Mouse (Mus musculus): Measurements from ENCODE around the gene Chd2. TPM values are rescaled to one million over a fixed set of nuclear protein-coding genes. Genes with fewer than 3 reads are reported as not detected.
"Not testable (repeated sequence)": the region's sequence is repeated elsewhere in the genome, so short reads cannot be mapped to it uniquely, and the experiment has no call there.

The Chd2 gene
- polyA plus RNA-seq, 1 experiment from 2014 or later, result 22.1 TPM

DNA sequence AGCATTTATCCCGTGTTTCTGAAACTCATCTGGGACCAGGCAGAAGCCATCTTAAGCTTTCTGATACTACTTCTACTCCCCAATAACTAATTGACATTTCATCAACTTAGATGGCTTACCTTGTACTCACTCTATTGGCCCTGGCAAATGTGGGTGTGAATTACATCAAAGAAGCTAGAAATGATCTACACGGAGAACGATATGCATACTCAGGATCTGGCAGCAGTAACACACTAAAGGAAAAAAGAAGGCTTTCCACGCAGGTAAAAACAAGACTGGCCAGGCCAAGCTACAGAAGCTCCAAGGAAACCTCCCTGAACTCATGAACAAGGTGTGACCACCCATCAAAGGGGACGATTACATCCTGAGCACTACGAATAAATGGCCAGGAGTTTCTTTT lies 12.4 kb downstream of the Chd2 start:
- no peak overlapping the region for H3K4me2 ChIP-seq
- no peaks in the 10 kb centered on the region for H3K27me3 ChIP-seq
- H3K27ac ChIP-seq (replicated peaks), result 0 out of 2 replicates have a peak overlapping the region, but pooled peaks have one; percentile 29
- no peaks in the 10 kb centered on the region for H3K9me3 ChIP-seq (replicated peaks)
- peaks cover 63% of the 10 kb centered on the region for H3K4me1 ChIP-seq (replicated peaks)
- 92% methylated on average over 6 of the region's 6 CpGs for WGBS (ENCODE audit: insufficient replicate concordance)
- no peak overlapping the region for H3K9ac ChIP-seq
- no peak for ATAC-seq (ENCODE audit: insufficient read depth)
- peaks cover 74% of the 10 kb centered on the region for H3K36me3 ChIP-seq (replicated peaks)
- H3K4me3 ChIP-seq (replicated peaks), result no peak overlapping the region

DNA sequence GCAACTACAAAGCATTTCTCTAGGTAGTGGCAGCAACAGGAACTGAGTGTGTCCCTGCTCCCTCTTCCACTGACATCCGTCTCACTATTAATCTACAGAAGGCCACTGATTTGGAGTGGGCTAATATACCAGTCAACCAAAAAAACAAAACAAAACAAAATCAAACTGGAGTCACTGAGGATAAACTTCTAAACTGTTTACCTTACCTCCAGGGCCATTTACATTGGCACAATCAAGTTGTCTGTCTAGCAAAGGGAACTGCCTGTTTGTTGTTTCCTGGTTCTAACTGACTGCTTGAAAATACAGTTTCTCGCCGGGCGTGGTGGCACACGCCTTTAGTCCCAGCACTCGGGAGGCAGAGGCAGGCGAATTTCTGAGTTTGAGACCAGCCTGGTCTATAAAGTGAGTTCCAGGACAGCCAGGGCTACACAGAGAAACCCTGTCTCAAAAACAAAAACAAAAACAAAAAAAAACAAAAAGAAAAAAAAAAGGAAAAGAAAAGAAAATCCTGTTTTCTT lies 13.2 kb downstream of the Chd2 start:
- WGBS (ENCODE audit: insufficient replicate concordance), result 47% methylated on average over 7 of the region's 7 CpGs
- peaks cover 60% of the 10 kb centered on the region for H3K4me1 ChIP-seq (replicated peaks)
- not testable (repeated sequence) for H3K9ac ChIP-seq; H3K4me2 ChIP-seq; H3K4me3 ChIP-seq (replicated peaks); H3K27ac ChIP-seq (replicated peaks); ATAC-seq (ENCODE audit: insufficient read depth); H3K27me3 ChIP-seq; H3K9me3 ChIP-seq (replicated peaks)
- peaks cover 69% of the 10 kb centered on the region for H3K36me3 ChIP-seq (replicated peaks)

DNA sequence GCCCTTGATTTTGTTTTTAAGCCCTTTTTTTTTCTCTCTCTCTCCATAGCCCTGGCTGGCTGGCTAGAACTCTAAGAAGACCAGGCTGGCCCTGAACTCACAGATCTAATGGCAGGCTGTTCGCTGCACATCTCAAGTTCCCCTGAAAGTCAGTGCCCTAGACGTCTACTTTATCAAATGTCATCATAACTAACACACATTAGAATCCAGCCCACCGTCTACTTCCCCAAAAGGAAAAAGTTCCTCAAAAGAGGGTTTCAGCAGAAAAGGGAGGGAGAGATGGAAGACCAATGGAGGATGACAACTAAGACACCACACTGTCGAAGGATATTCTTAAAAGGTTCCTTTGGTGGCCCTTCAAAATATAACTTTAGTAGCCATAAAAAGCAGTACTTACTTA lies 14.4 kb downstream of the Chd2 start:
- no peak overlapping the region for H3K4me2 ChIP-seq
- no peak for ATAC-seq (ENCODE audit: insufficient read depth)
- H3K9me3 ChIP-seq (replicated peaks), result no peaks in the 10 kb centered on the region
- H3K9ac ChIP-seq, result no peak overlapping the region
- no peak overlapping the region for H3K4me3 ChIP-seq (replicated peaks)
- peaks cover 72% of the 10 kb centered on the region for H3K36me3 ChIP-seq (replicated peaks)
- H3K4me1 ChIP-seq (replicated peaks), result peaks cover 51% of the 10 kb centered on the region
- peak overlapping the region; percentile 39 for H3K27ac ChIP-seq (replicated peaks)
- WGBS (ENCODE audit: insufficient replicate concordance), result 48% methylated on average over 4 of the region's 4 CpGs
- no peaks in the 10 kb centered on the region for H3K27me3 ChIP-seq

DNA sequence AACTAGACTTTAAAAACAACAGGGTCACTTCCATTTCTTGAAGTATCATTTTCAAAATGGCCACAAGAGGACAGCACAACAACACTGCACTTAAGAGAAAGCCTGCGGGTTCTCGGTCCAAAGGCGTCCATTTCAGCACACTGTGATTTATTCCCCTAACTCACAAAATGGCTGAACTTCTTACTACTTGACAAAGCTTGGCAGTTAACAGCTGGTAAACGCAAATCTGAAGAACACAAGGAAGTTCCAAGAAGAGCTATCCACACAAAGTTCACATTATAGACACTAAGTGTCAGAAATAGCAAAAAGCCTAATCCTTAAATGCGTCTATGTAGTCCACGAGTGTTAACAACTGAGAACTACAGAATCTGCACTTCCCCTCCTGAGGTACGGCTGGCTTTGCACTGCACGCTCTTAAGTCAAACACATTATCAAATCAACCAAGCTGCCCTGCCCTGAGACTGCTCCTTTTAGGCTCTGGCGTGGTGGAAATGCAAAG lies 17.1 kb downstream of the Chd2 start:
- H3K4me3 ChIP-seq (replicated peaks), result no peak overlapping the region
- no peaks in the 10 kb centered on the region for H3K9me3 ChIP-seq (replicated peaks)
- H3K27me3 ChIP-seq, result no peaks in the 10 kb centered on the region
- peaks cover 70% of the 10 kb centered on the region for H3K36me3 ChIP-seq (replicated peaks)
- H3K4me2 ChIP-seq, result no peak overlapping the region
- 23% methylated on average over 9 of the region's 9 CpGs for WGBS (ENCODE audit: insufficient replicate concordance)
- H3K4me1 ChIP-seq (replicated peaks), result peaks cover 40% of the 10 kb centered on the region
- H3K9ac ChIP-seq, result no peak overlapping the region
- ATAC-seq (ENCODE audit: insufficient read depth), result peak; percentile 43
- H3K27ac ChIP-seq (replicated peaks), result peak overlapping the region; percentile 72

DNA sequence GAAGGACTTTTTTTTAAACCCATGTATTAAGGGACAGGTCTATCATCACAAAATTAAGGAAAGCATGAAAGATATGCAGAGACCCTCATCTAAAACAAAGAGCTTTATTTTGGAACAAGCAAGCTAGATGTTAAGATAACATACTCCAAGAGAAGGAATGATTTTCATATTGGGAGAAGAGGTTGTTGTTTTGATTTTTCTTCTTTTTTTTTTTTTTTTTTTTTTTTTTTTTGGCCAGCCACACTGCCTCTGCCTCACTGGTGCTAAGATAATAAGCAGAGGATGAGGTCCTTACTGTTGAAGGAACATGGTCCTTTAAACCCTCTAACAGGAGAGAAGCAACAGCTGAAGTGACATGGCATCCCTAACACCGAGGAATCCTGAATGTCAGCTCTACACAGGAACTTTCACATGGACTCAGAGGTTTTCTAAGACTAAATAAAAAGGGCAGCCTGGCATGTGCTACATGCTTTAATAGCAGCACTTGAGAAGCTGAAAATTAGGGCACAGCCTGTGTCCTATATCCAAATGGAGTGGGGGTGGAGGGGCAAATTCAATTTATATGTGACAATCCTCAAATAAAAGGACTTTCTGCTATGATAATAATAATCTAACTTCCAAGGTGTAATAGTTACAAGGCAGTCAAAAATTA lies 17.9 kb downstream of the Chd2 start:
- Histone ChIP-seq H3K4me3 (replicated peaks) (no peak overlapping the region), H3K9ac (no peak overlapping the region), H3K27me3 (no peaks in the 10 kb centered on the region), H3K4me1 (replicated peaks) (peaks cover 41% of the 10 kb centered on the region), H3K36me3 (replicated peaks) (peaks cover 72% of the 10 kb centered on the region), H3K9me3 (replicated peaks) (no peaks in the 10 kb centered on the region), H3K27ac (replicated peaks) (peak overlapping the region; percentile 59; the same call in 1 of the 2 replicates), H3K4me2 (no peak overlapping the region)
- no peak for ATAC-seq (ENCODE audit: insufficient read depth)
- 90% methylated on average over 1 of the region's 1 CpGs for WGBS (ENCODE audit: insufficient replicate concordance)

DNA sequence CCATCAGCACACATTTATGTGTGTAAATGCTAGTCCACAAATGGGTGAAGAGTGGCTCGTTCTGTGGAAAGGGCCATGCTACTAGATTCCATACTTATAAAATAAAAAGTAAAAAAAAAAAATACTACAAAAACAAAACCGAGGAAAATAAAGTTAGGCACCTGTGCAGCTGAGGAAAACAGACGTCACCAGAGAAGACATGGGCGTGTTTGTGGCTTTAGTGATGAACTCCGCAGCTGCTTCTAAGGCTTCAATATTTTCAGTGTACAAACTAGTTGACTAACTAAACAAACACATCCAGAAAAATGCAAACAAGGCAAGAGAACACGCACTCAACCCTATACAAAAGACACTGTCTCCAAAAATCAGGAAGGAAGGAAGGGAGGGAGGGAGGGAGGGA lies 18.4 kb downstream of the Chd2 start:
- Histone ChIP-seq H3K4me3 (replicated peaks) (no peak overlapping the region), H3K9ac (no peak overlapping the region), H3K36me3 (replicated peaks) (peaks cover 71% of the 10 kb centered on the region), H3K4me2 (no peak overlapping the region), H3K9me3 (replicated peaks) (no peaks in the 10 kb centered on the region), H3K27me3 (no peaks in the 10 kb centered on the region), H3K27ac (replicated peaks) (no peak overlapping the region), H3K4me1 (replicated peaks) (peaks cover 43% of the 10 kb centered on the region)
- 70% methylated on average over 6 of the region's 6 CpGs for WGBS (ENCODE audit: insufficient replicate concordance)
- ATAC-seq (ENCODE audit: insufficient read depth), result no peak

DNA sequence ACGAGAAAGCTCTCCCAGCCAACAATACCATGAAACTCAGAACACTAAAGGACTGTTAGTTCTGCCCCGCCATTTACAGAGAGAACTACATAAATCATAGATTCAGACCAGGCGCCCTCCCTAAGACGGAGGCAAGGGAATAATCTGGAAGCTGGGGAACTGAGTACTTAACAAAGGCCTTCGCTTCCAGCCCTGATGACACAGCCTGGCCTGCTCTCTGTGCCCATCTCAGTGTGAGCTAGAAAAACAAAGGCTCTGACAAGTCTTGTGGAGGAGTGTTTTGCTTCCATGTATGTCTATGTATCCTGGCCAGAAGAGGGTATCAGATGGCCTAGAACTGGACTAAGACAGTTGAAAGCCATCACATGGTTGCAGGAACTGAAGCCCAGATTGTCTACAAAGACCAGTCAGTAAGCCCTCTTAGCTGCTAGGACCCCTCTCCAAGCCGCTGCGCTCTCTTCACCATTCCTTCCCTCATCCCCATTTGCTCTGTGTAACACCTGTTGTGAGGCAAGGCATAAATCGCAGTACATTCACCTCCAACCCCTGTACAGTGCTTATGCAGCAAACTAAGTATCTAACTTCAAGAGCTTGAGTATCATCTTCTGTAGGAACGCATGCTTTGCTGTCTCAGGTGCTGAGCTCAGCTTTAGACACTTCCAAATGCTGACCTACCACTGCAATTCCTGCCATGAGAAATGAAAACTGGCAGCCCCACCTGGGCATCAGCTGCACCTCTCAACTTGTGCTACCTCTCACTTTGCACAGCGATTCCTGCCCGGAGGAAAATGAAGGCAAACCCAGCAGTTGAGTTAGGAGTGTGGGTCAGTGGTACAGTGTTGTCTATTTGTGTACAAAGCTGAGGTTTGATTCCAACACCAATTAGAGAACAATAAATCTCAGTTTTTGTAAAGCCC lies 20.1 kb downstream of the Chd2 start:
- WGBS (ENCODE audit: insufficient replicate concordance), result 88% methylated on average over 11 of the region's 11 CpGs
- H3K27me3 ChIP-seq, result no peaks in the 10 kb centered on the region
- no peaks in the 10 kb centered on the region for H3K9me3 ChIP-seq (replicated peaks)
- ATAC-seq (ENCODE audit: insufficient read depth), result no peak
- H3K4me1 ChIP-seq (replicated peaks), result peaks cover 50% of the 10 kb centered on the region
- H3K9ac ChIP-seq, result no peak overlapping the region
- no peak overlapping the region for H3K4me3 ChIP-seq (replicated peaks)
- H3K36me3 ChIP-seq (replicated peaks), result peaks cover 70% of the 10 kb centered on the region
- H3K4me2 ChIP-seq, result no peak overlapping the region
- 0 out of 2 replicates have a peak overlapping the region, but pooled peaks have one; percentile 1 for H3K27ac ChIP-seq (replicated peaks)

DNA sequence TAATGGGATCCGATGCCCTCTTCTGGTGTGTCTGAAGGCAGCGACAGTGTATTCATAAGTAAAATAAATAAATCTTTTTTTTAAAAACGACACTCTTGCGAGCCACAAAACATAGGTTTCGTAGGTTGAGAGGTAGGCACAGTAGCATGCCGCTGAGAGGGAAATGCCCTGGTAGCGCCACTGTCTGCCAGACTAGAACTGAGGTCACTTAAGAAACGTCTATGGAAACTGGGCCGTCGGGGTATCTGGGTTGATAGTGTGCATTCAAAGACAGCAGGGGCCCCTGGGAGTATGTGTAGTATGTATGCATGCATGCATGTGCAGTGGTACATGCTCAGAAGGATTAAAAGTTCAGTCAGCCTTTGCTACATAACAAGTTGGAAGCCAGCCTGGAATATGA lies 21.4 kb downstream of the Chd2 start:
- Histone ChIP-seq H3K9me3 (replicated peaks) (no peaks in the 10 kb centered on the region), H3K27me3 (no peaks in the 10 kb centered on the region), H3K36me3 (replicated peaks) (peaks cover 82% of the 10 kb centered on the region), H3K4me2 (no peak overlapping the region), H3K9ac (no peak overlapping the region), H3K4me1 (replicated peaks) (peaks cover 58% of the 10 kb centered on the region), H3K27ac (replicated peaks) (0 out of 2 replicates have a peak overlapping the region, but pooled peaks have one; percentile 10), H3K4me3 (replicated peaks) (no peak overlapping the region)
- ATAC-seq (ENCODE audit: insufficient read depth), result no peak
- 87% methylated on average over 10 of the region's 10 CpGs for WGBS (ENCODE audit: insufficient replicate concordance)

DNA sequence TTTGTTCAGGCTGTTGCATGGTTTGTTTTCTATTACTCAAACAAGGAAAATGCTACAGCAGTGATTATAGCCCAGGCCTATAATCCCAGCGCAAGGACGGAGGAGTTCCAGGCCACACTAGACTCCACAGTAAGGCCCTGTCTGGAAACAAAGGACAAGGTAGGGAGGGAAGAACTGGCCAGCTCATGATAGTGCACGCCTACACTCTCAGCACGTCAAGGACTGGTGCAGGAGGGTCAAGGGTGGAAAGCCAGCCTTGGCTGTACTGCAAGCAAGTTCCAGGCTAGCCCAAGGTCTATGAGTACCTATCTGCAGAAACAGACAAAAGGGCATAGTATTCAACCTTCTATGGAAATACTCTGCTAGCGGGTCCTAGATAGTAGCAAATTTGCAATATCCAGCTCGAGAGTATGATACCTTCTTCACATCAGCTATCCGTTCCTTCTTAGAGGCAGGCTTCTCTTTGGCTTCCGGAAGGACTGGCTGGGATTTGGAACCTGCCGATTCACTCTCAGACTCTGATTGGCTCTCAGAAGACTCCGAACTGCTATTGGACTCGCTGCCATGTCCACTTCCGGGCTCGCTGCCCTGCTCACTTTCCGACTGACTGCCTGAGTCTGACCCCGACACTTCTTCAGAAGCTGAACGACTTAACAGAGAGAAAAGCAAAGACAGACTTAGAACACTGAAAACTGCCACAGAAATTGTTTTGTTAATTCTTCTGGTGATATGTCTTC lies 22.4 kb downstream of the Chd2 start:
- Histone ChIP-seq H3K9me3 (replicated peaks) (no peaks in the 10 kb centered on the region), H3K27me3 (no peaks in the 10 kb centered on the region), H3K4me2 (no peak overlapping the region), H3K4me3 (replicated peaks) (no peak overlapping the region), H3K27ac (replicated peaks) (peak overlapping the region; percentile 69), H3K9ac (no peak overlapping the region), H3K4me1 (replicated peaks) (peaks cover 49% of the 10 kb centered on the region), H3K36me3 (replicated peaks) (peaks cover 83% of the 10 kb centered on the region)
- ATAC-seq (ENCODE audit: insufficient read depth), result no peak
- WGBS (ENCODE audit: insufficient replicate concordance), result 89% methylated on average over 16 of the region's 16 CpGs

DNA sequence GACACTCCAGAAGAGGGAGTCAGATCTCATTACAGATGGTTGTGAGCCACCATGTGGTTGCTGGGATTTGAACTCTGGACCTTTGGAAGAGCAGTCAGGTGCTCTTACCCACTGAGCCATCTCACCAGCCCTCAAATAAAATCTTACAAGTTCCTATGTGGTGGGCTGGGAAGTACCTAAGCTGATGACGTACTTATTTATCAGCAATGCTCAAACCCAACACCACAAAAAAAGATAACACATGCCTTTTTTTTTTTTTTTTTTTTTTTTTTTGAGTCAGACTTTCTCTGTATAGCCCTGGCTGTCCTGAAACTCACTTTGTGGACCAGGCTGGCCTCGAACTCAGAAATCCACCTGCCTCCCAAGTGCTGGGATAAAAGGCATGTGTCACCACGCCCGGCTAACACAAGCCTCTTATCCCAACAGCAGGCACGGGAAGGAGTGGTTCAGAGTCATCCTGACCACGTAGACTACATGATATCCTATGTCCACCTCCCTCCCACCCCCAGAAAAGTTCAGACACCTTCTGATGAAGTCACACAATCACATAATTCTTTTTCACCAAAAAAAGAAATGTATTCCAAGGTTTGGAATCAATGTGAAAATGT lies 23.2 kb downstream of the Chd2 start:
- Histone ChIP-seq H3K36me3 (replicated peaks) (peaks cover 85% of the 10 kb centered on the region), H3K27ac (replicated peaks) (peak overlapping the region; percentile 69), H3K4me1 (replicated peaks) (peaks cover 45% of the 10 kb centered on the region), H3K4me2 (0 out of 2 replicates have a peak overlapping the region, but pooled peaks have one; percentile 6)
- 33% methylated on average over 6 of the region's 6 CpGs for WGBS (ENCODE audit: insufficient replicate concordance)
- not testable (repeated sequence) for H3K9ac ChIP-seq; H3K4me3 ChIP-seq (replicated peaks); H3K27me3 ChIP-seq; H3K9me3 ChIP-seq (replicated peaks)
- ATAC-seq (ENCODE audit: insufficient read depth), result peak; percentile 13; the same call in 1 of the 2 replicates

Data from liver, embryonic 15.5 days (tissue).